Mouse (Mus musculus): ENCODE results near the gene Rela.

DNA sequence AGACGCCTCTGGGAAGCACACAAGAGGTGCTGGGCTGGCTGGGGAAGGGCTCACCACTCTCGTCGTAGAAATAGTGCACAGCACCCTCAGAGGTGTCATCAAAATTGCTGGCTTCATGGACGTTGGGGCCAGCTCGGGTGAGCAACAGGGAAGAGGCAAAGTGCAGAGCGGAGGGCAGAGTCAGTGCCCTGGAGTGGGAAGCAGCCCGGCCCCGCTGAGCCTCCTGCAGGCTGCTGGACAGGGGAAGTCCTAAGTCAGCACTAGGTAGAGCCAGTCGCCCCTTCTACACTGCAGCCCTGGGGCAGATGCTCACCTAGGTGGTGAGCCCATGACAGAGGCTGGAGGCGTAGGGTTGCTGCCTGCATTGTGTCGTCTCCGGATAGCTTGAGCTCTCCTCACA is 47.0 kb downstream of the Rela start:
- TF ChIP-seq POLR2A (IDR thresholded peaks at IDR 0.05; ENCODE audit: low read depth, low read length) (no peak), CTCF (conservative IDR thresholded peaks at IDR 0.05; ENCODE audit: insufficient read depth, insufficient read length, low read depth, low read length) (no peak)
